Mouse (Mus musculus) urinary bladder, postnatal 10 days (tissue): ENCODE results near the gene Meis2.

ENCODE experiments used
- DNase-seq: peaks from one replicate; pipeline ENCODE4 v3.0.0; 2022; ENCODE audit warnings: low spot score

Meis2 gene

GRCm38 (mm10) chr2:116047365-116047764 lies 18.3 kb downstream of the Meis2 start:
- DNase-seq = no peak

- no peak for DNase-seq
These were observed 20.6 kb downstream of the Meis2 start for GRCm38 (mm10) chr2:116045048-116045447.

- DNase-seq = no peak
These were observed 22.5 kb downstream of the Meis2 start for GRCm38 (mm10) chr2:116042934-116043698.

- no peak for DNase-seq
These were observed 23.2 kb downstream of the Meis2 start for GRCm38 (mm10) chr2:116042447-116042846.

GRCm38 (mm10) chr2:116041683-116042262 lies 23.9 kb downstream of the Meis2 start:
- DNase-seq = no peak

GRCm38 (mm10) chr2:116035345-116035744 lies 30.3 kb downstream of the Meis2 start:
- no peak for DNase-seq

GRCm38 (mm10) chr2:116028127-116028526 lies 37.5 kb downstream of the Meis2 start:
- no peak for DNase-seq

GRCm38 (mm10) chr2:116022876-116023275 lies 42.8 kb downstream of the Meis2 start:
- DNase-seq = no peak

GRCm38 (mm10) chr2:116021931-116022330 lies 43.7 kb downstream of the Meis2 start:
- DNase-seq = no peak

GRCm38 (mm10) chr2:116021046-116021445 lies 44.6 kb downstream of the Meis2 start:
- DNase-seq = no peak

GRCm38 (mm10) chr2:116020451-116020951 lies 45.1 kb downstream of the Meis2 start:
- DNase-seq = no peak

GRCm38 (mm10) chr2:116019959-116020358 lies 45.7 kb downstream of the Meis2 start:
- DNase-seq = no peak

GRCm38 (mm10) chr2:116019466-116019794 lies 46.2 kb downstream of the Meis2 start:
- no peak for DNase-seq

- no peak for DNase-seq
These were observed 46.7 kb downstream of the Meis2 start for GRCm38 (mm10) chr2:116018781-116019465.

GRCm38 (mm10) chr2:116015520-116015919 lies 50.1 kb downstream of the Meis2 start:
- DNase-seq = no peak

GRCm38 (mm10) chr2:116010469-116010868 lies 55.2 kb downstream of the Meis2 start:
- DNase-seq = no peak

GRCm38 (mm10) chr2:116010061-116010460 lies 55.6 kb downstream of the Meis2 start:
- DNase-seq = no peak

- DNase-seq = no peak
These were observed 56.3 kb downstream of the Meis2 start for GRCm38 (mm10) chr2:116009097-116009970.

GRCm38 (mm10) chr2:116002354-116002753 lies 63.3 kb downstream of the Meis2 start:
- DNase-seq = no peak

GRCm38 (mm10) chr2:116001352-116002138 lies 64.1 kb downstream of the Meis2 start:
- no peak for DNase-seq

- no peak for DNase-seq
These were observed 65.1 kb downstream of the Meis2 start for GRCm38 (mm10) chr2:116000514-116000913.
